23 mouse cellular contexts compared by ENCODE assay signal in genomic region chr7:79819996-79820395, GRCm38 (mm10). TPM values are rescaled to one million over a fixed set of nuclear protein-coding genes. Genes with fewer than 3 reads are reported as not detected.
DNase-seq lines count a peak whose midpoint lies in the region; ATAC-seq and TF ChIP-seq lines count a peak whose summit lies in the region.
"Had no signal": no experiment of that assay in that cellular context is flagged by ENCODE, and none has a peak within 500 bp of the region (broad histone marks: within the 10 kb centered on the region; RNA-seq: fewer than 3 reads in every experiment).

No protein-coding gene starts in this region.

- 43% methylated on average over 11 of the region's 11 CpGs for WGBS in embryonic facial prominence, embryonic 10.5 days
- 58% methylated on average over 11 of the region's 11 CpGs for WGBS in intestine, embryonic 16.5 days
- 48% methylated on average over 11 of the region's 11 CpGs for WGBS in hindbrain, embryonic 10.5 days

- no peak for TF ChIP-seq EP300 in MEL (IDR thresholded peaks at IDR 0.05; ENCODE audit: low read depth in 1 of 2, low read length in 2 of 2)

- H3K9me3 ChIP-seq in MEL (replicated peaks; ENCODE audit: insufficient read depth, low read length): no peaks in the 10 kb centered on the region
- H3K9me3 ChIP-seq in embryonic facial prominence, embryonic 10.5 days: no peaks in the 10 kb centered on the region
- H3K9me3 ChIP-seq in intestine, embryonic 16.5 days (ENCODE audit: control insufficient read depth, low read length): no peaks in the 10 kb centered on the region
- H3K9me3 ChIP-seq in hindbrain, embryonic 10.5 days: no peaks in the 10 kb centered on the region; the same call in 1 of the 2 replicates
- H3K9me3 ChIP-seq: embryonic facial prominence, embryonic 15.5 days; heart, embryonic 15.5 days had no signal

- no peak overlapping the region for H3K4me3 ChIP-seq in MEL (ENCODE audit: control insufficient read depth in 1 of 2, insufficient read depth in 1 of 2, low read depth in 2 of 2, low read length in 2 of 2)
- no peak overlapping the region for H3K4me3 ChIP-seq in embryonic facial prominence, embryonic 10.5 days
- H3K4me3 ChIP-seq in intestine, embryonic 16.5 days (ENCODE audit: low read length): no peak overlapping the region
- no peak overlapping the region for H3K4me3 ChIP-seq in hindbrain, embryonic 10.5 days
- H3K4me3 ChIP-seq: embryonic facial prominence, embryonic 15.5 days; erythroblast, embryonic 14.5 days; heart, embryonic 15.5 days had no signal

- H3K36me3 ChIP-seq in MEL (ENCODE audit: control insufficient read depth in 1 of 2, insufficient read depth in 2 of 2, low read length in 2 of 2): peaks cover 0 to 11% of the 10 kb centered on the region in 2 experiments; a peak in 2 of 4 replicates
- peaks cover 4% of the 10 kb centered on the region; the same call in 1 of the 2 replicates for H3K36me3 ChIP-seq in embryonic facial prominence, embryonic 10.5 days (replicated peaks)
- peaks cover 3% of the 10 kb centered on the region; the same call in 1 of the 2 replicates for H3K36me3 ChIP-seq in intestine, embryonic 16.5 days (ENCODE audit: control insufficient read depth, insufficient read depth, low read length)
- H3K36me3 ChIP-seq in hindbrain, embryonic 10.5 days: no peaks in the 10 kb centered on the region
- H3K36me3 ChIP-seq: heart, embryonic 15.5 days had no signal

- DNase-seq in retina, postnatal 1 day: peak; percentile 19
- no peak for DNase-seq in retina, embryonic 14.5 days (ENCODE audit: low spot score)
- no peak for DNase-seq in MEL (ENCODE audit: low read depth, low spot score)
- DNase-seq in embryonic facial prominence, embryonic 10.5 days (ENCODE audit: low spot score): no peak
- no peak for DNase-seq in embryo, embryonic 11 days
- DNase-seq in right cerebral cortex, adult 18-20 months: no peak
- no peak for DNase-seq in hindbrain, embryonic 10.5 days (ENCODE audit: low spot score)
- DNase-seq: adrenal gland, postnatal 14 days; cerebellum, adult 11-12 months; cerebellum, adult 9-10 months; cerebellum, postnatal 25 days; gastrocnemius, postnatal 14 days; heart, postnatal 14 days; kidney, adult 18-20 months had no signal

- H3K27ac ChIP-seq in MEL (ENCODE audit: control insufficient read depth, low read depth, low read length): peak overlapping the region; percentile 36; the same call in 1 of the 2 replicates
- H3K27ac ChIP-seq in embryonic facial prominence, embryonic 10.5 days (replicated peaks): peak overlapping the region; percentile 35
- H3K27ac ChIP-seq in intestine, embryonic 16.5 days (ENCODE audit: low read length): peak overlapping the region; percentile 54
- no peak overlapping the region for H3K27ac ChIP-seq in hindbrain, embryonic 10.5 days
- H3K27ac ChIP-seq: embryonic facial prominence, embryonic 15.5 days; heart, embryonic 15.5 days; hindbrain, embryonic 14.5 days had no signal

- peaks cover 8 to 15% of the 10 kb centered on the region in 2 experiments for H3K4me1 ChIP-seq in MEL (ENCODE audit: control insufficient read depth in 1 of 2, insufficient read depth in 2 of 2, low read length in 2 of 2)
- peaks cover 27% of the 10 kb centered on the region for H3K4me1 ChIP-seq in embryonic facial prominence, embryonic 10.5 days
- peaks cover 19% of the 10 kb centered on the region for H3K4me1 ChIP-seq in intestine, embryonic 16.5 days (ENCODE audit: control insufficient read depth, insufficient read depth, low read length)
- peaks cover 21% of the 10 kb centered on the region for H3K4me1 ChIP-seq in hindbrain, embryonic 10.5 days (replicated peaks)

- no peaks in the 10 kb centered on the region for H3K79me2 ChIP-seq in MEL (ENCODE audit: control insufficient read depth, insufficient read depth, low read length, poor library complexity)

- no peak for TF ChIP-seq CTCF in MEL (IDR thresholded peaks at IDR 0.05 in 2 of 3, conservative IDR thresholded peaks at IDR 0.05 in 1 of 3; ENCODE audit: control insufficient read depth in 1 of 3, insufficient read depth in 1 of 3, low read depth in 2 of 3, low read length in 3 of 3, poor library complexity in 1 of 3, severe bottlenecking in 1 of 3)

- no peak for TF ChIP-seq POLR2A in MEL (IDR thresholded peaks at IDR 0.05; ENCODE audit: control insufficient read depth in 1 of 2, insufficient read depth in 1 of 2, low read depth in 1 of 2, low read length in 2 of 2, poor library complexity in 1 of 2)

- no peak for TF ChIP-seq RAD21 in MEL (IDR thresholded peaks at IDR 0.05; ENCODE audit: low read depth, low read length)

- no peaks in the 10 kb centered on the region for H3K27me3 ChIP-seq in MEL (ENCODE audit: control insufficient read depth in 1 of 2, insufficient read depth in 2 of 2, low read length in 2 of 2)
- peaks cover 39% of the 10 kb centered on the region for H3K27me3 ChIP-seq in embryonic facial prominence, embryonic 10.5 days (replicated peaks; ENCODE audit: low read depth, poor library complexity, severe bottlenecking)
- no peaks in the 10 kb centered on the region for H3K27me3 ChIP-seq in intestine, embryonic 16.5 days (replicated peaks; ENCODE audit: control insufficient read depth, insufficient read depth, low read length)
- H3K27me3 ChIP-seq in hindbrain, embryonic 10.5 days (ENCODE audit: insufficient read depth, poor library complexity, severe bottlenecking): peaks cover 45% of the 10 kb centered on the region
- H3K27me3 ChIP-seq: embryonic facial prominence, embryonic 15.5 days had no signal

- peak; percentile 21 for ATAC-seq in intestine, embryonic 16.5 days
- ATAC-seq: forebrain, embryonic 16.5 days; Patski had no signal

- no peak overlapping the region for H3K4me2 ChIP-seq in intestine, embryonic 16.5 days (ENCODE audit: low read depth, low read length)
- H3K4me2 ChIP-seq: embryonic facial prominence, embryonic 15.5 days; heart, embryonic 15.5 days; hindbrain, embryonic 14.5 days had no signal

- peak overlapping the region; percentile 17; the same call in 1 of the 2 replicates for H3K9ac ChIP-seq in MEL (ENCODE audit: control insufficient read depth, low read depth, low read length, poor library complexity, severe bottlenecking)
- H3K9ac ChIP-seq in intestine, embryonic 16.5 days (ENCODE audit: low read depth, low read length): no peak overlapping the region
- H3K9ac ChIP-seq: embryonic facial prominence, embryonic 15.5 days; heart, embryonic 15.5 days; hindbrain, embryonic 14.5 days had no signal

TF ChIP-seq in MEL, 35 proteins besides CTCF, POLR2A, EP300 and RAD21:
- no peak for TF ChIP-seq ELF1 (IDR thresholded peaks at IDR 0.05; ENCODE audit: low read depth, low read length)
- TF ChIP-seq ZNF384 (IDR thresholded peaks at IDR 0.05; ENCODE audit: low read depth, low read length): no peak
- TF ChIP-seq MYC (IDR thresholded peaks at IDR 0.05; ENCODE audit: low read depth, low read length): no peak
- no peak for TF ChIP-seq RCOR1 (IDR thresholded peaks at IDR 0.05; ENCODE audit: low read depth, low read length)
- TF ChIP-seq NRF1 (IDR thresholded peaks at IDR 0.05; ENCODE audit: insufficient read depth, low read depth, low read length, poor library complexity, severe bottlenecking): no peak
- TF ChIP-seq JUND (IDR thresholded peaks at IDR 0.05; ENCODE audit: low read depth, low read length): no peak
- no peak for TF ChIP-seq ETS1 (IDR thresholded peaks at IDR 0.05; ENCODE audit: low read depth, low read length)
TF ChIP-seq in MEL: peak in this region for 0.

RNA-seq across cellular contexts. Expression of gene Mesp2, which starts 9.5 kb away (rescaled TPM):
- total RNA-seq in MEL (2012; rRNA removed): not detected in 2 replicates
- polyA plus RNA-seq in MEL (2012; ENCODE audit: insufficient read depth in 1 of 2, insufficient read length in 2 of 2, low read depth in 1 of 2, low replicate concordance in 2 of 2, missing spikeins in 1 of 2): not detected
- polyA plus RNA-seq in embryonic facial prominence, embryonic 10.5 days (2016; fragmentation: Nextera tagmentation; extraction: Ambion mirVana): 0.34 and 0.36 TPM in 2 replicates
- polyA plus RNA-seq in intestine, embryonic 16.5 days (2015; fragmentation: Nextera tagmentation; extraction: Ambion mirVana): 2.6 and 3.1 TPM in 2 replicates
- polyA plus RNA-seq in hindbrain, embryonic 10.5 days (2016; fragmentation: Nextera tagmentation; extraction: Ambion mirVana): 0.37 and 0.55 TPM in 2 replicates
- total RNA-seq: gastrocnemius, postnatal 14 days; hematopoietic stem cell, adult 5-6 weeks had no signal
- polyA plus RNA-seq: erythroblast, embryonic 14.5 days had no signal

RNA-seq across cellular contexts. Expression of gene Mesp1, which starts 26.4 kb away (rescaled TPM):
- total RNA-seq in MEL (2012; rRNA removed): not detected in 2 replicates
- not detected for polyA plus RNA-seq in MEL (2012; ENCODE audit: insufficient read depth in 1 of 2, insufficient read length in 2 of 2, low read depth in 1 of 2, low replicate concordance in 2 of 2, missing spikeins in 1 of 2)
- polyA plus RNA-seq in embryonic facial prominence, embryonic 10.5 days (2016; fragmentation: Nextera tagmentation; extraction: Ambion mirVana): 0.11 TPM in 1 of 2 replicates, not detected in the other
- polyA plus RNA-seq in intestine, embryonic 16.5 days (2015; fragmentation: Nextera tagmentation; extraction: Ambion mirVana): 0.28 TPM in 1 of 2 replicates, not detected in the other
- polyA plus RNA-seq in hindbrain, embryonic 10.5 days (2016; fragmentation: Nextera tagmentation; extraction: Ambion mirVana): 0.12 TPM in 1 of 2 replicates, not detected in the other
- total RNA-seq: adrenal gland, postnatal 14 days; gastrocnemius, postnatal 14 days; heart, adult 8-10 months; heart, postnatal 14 days; hematopoietic stem cell, adult 5-6 weeks had no signal
- polyA plus RNA-seq: forebrain, embryonic 16.5 days; heart, embryonic 15.5 days; hindbrain, embryonic 14.5 days; Patski had no signal

RNA-seq across cellular contexts. Expression of gene Anpep, which starts 40.9 kb away (rescaled TPM):
- total RNA-seq in MEL (2012; rRNA removed): 7.6 and 11.2 TPM in 2 replicates
- 10 to 100 TPM; 40.2 to 77.2 TPM for polyA plus RNA-seq in MEL (2012; ENCODE audit: insufficient read depth in 1 of 2, insufficient read length in 2 of 2, low read depth in 1 of 2, low replicate concordance in 2 of 2, missing spikeins in 1 of 2)
- 5.4 and 6.9 TPM in 2 replicates for polyA plus RNA-seq in embryonic facial prominence, embryonic 10.5 days (2016; fragmentation: Nextera tagmentation; extraction: Ambion mirVana)
- polyA plus RNA-seq in intestine, embryonic 16.5 days (2015; fragmentation: Nextera tagmentation; extraction: Ambion mirVana): 248 and 311 TPM in 2 replicates
- polyA plus RNA-seq in hindbrain, embryonic 10.5 days (2016; fragmentation: Nextera tagmentation; extraction: Ambion mirVana): 4.3 and 5.6 TPM in 2 replicates
